Mouse (Mus musculus) liver, embryonic 14.5 days (tissue): ENCODE data around the gene Sh3gl3.

Source experiments
- CTCF ChIP-seq: IDR thresholded peaks from 2 replicates; pipeline ENCODE4 v1.5.1; 2016; ENCODE audit warnings: antibody characterized with exemption, low read depth, control low read depth
- EP300 ChIP-seq: IDR thresholded peaks from 2 replicates; pipeline ENCODE4 v1.6.1; 2016; ENCODE audit warnings: antibody characterized with exemption, low read depth

DNA sequence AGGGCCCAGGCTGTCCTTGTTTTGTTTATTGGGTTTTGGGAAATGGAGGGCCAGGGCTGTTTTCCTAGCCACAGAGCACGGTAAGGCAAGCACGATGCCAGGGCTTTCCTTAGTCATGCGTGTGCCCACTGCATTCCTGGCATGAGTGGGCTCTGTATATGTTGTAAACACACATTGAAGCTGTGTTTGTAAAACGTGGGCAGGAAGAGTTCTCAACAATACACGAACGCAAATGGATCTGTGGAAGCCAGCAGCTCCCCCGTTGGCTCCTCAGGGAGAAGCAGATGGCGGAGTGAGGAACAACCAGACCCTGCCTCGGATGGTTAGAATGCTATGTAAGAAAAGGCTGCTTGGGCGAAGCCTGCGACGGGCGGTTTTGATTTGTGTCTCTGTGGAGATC is 108.8 kb downstream of the Sh3gl3 start:
- no peak for TF ChIP-seq CTCF
- no peak for TF ChIP-seq EP300
